ENCODE assay signal across 7 mouse cellular contexts in genomic region chr4:126301584-126302309, GRCm38 (mm10). TPM values are rescaled to one million over a fixed set of nuclear protein-coding genes. Genes with fewer than 3 reads are reported as not detected.
DNase-seq lines count a peak whose midpoint lies in the region; ATAC-seq and TF ChIP-seq lines count a peak whose summit lies in the region.

No protein-coding gene starts in this region.

- peaks cover 44% of the 10 kb centered on the region for H3K4me1 ChIP-seq in E14TG2a.4 (replicated peaks; ENCODE audit: low read depth, low read length)
- H3K4me1 ChIP-seq in forebrain, embryonic 11.5 days (replicated peaks; ENCODE audit: control insufficient read depth, insufficient read depth, low read length), result peaks cover 14% of the 10 kb centered on the region; the same call in 1 of the 2 replicates
- H3K4me1 ChIP-seq in liver, embryonic 15.5 days (replicated peaks), result peaks cover 17% of the 10 kb centered on the region

- TF ChIP-seq CTCF in E14TG2a.4 (conservative IDR thresholded peaks at IDR 0.05; ENCODE audit: low read length), result no peak

- H3K9me3 ChIP-seq in E14TG2a.4 (ENCODE audit: low read length), result no peaks in the 10 kb centered on the region
- no peaks in the 10 kb centered on the region for H3K9me3 ChIP-seq in forebrain, embryonic 11.5 days (ENCODE audit: control insufficient read depth, low read length)
- no peaks in the 10 kb centered on the region for H3K9me3 ChIP-seq in liver, embryonic 15.5 days (replicated peaks)

- peaks cover 72% of the 10 kb centered on the region for H3K27me3 ChIP-seq in E14TG2a.4 (ENCODE audit: insufficient read depth, low read length)
- peaks cover 51% of the 10 kb centered on the region for H3K27me3 ChIP-seq in forebrain, embryonic 11.5 days (ENCODE audit: control insufficient read depth, insufficient read depth, low read length)
- peaks cover 77% of the 10 kb centered on the region for H3K27me3 ChIP-seq in liver, embryonic 15.5 days

- no peaks in the 10 kb centered on the region for H3K36me3 ChIP-seq in E14TG2a.4 (ENCODE audit: insufficient read depth, low read length)
- no peaks in the 10 kb centered on the region for H3K36me3 ChIP-seq in forebrain, embryonic 11.5 days (ENCODE audit: control insufficient read depth, insufficient read depth, low read length)
- no peaks in the 10 kb centered on the region for H3K36me3 ChIP-seq in liver, embryonic 15.5 days (replicated peaks)

- H3K4me2 ChIP-seq in forebrain, embryonic 11.5 days (ENCODE audit: low read depth, low read length, severe bottlenecking), result peak overlapping the region; percentile 46
- peak overlapping the region; percentile 50 for H3K4me2 ChIP-seq in liver, embryonic 15.5 days

- WGBS in forebrain, embryonic 11.5 days, result 2% methylated on average over 27 of the region's 27 CpGs
- WGBS in liver, embryonic 15.5 days (ENCODE audit: insufficient replicate concordance), result 9% methylated on average over 27 of the region's 27 CpGs

- peak overlapping the region; percentile 78 for H3K4me3 ChIP-seq in E14TG2a.4 (replicated peaks; ENCODE audit: low read length)
- peak overlapping the region; percentile 14 for H3K4me3 ChIP-seq in forebrain, embryonic 11.5 days (ENCODE audit: low read depth, low read length)
- peak overlapping the region; percentile 24; the same call in 1 of the 2 replicates for H3K4me3 ChIP-seq in liver, embryonic 15.5 days (replicated peaks)

- ATAC-seq in forebrain, embryonic 11.5 days (replicated peaks; ENCODE audit: low FRiP score), result no peak; the same call in 1 of the 2 replicates
- no peak for ATAC-seq in liver, embryonic 15.5 days (ENCODE audit: insufficient read depth)

- peak; percentile 75 for DNase-seq in NIH3T3 (ENCODE audit: low read depth)
- peak; percentile 52 for DNase-seq in forebrain, embryonic 11.5 days (ENCODE audit: low spot score)
- no peak for DNase-seq in natural killer cell, adult 2 months (ENCODE audit: low spot score in 2 of 2)
- DNase-seq in adrenal gland, adult (ENCODE audit: inconsistent age in 2 of 2, low spot score in 1 of 2), result no peak
- DNase-seq in testis, postnatal 14 days (ENCODE audit: low spot score), result no peak

- no peak overlapping the region for H3K27ac ChIP-seq in forebrain, embryonic 11.5 days (ENCODE audit: low read depth, low read length)
- H3K27ac ChIP-seq in liver, embryonic 15.5 days (replicated peaks), result no peak overlapping the region

- 0 out of 2 replicates have a peak overlapping the region, but pooled peaks have one; percentile 27 for H3K9ac ChIP-seq in forebrain, embryonic 11.5 days (ENCODE audit: low read length)
- no peak overlapping the region for H3K9ac ChIP-seq in liver, embryonic 15.5 days

RNA-seq across cellular contexts. Expression of gene Col8a2, which starts 15.2 kb away (rescaled TPM):
- polyA plus RNA-seq in forebrain, embryonic 11.5 days (2014; fragmentation: Nextera tagmentation; extraction: Ambion mirVana), result 18.0 and 20.4 TPM in 2 replicates
- polyA plus RNA-seq in liver, embryonic 15.5 days (2015; fragmentation: Nextera tagmentation; extraction: Ambion mirVana), result 1.1 TPM in 2 replicates

RNA-seq across cellular contexts. Expression of gene Adprhl2, which starts 19.8 kb away (rescaled TPM):
- polyA plus RNA-seq in forebrain, embryonic 11.5 days (2014; fragmentation: Nextera tagmentation; extraction: Ambion mirVana), result 66.5 and 70.7 TPM in 2 replicates
- 26.0 and 29.4 TPM in 2 replicates for polyA plus RNA-seq in liver, embryonic 15.5 days (2015; fragmentation: Nextera tagmentation; extraction: Ambion mirVana)

RNA-seq across cellular contexts. Expression of gene Tekt2, which starts 23.7 kb away (rescaled TPM):
- 4.9 and 6.1 TPM in 2 replicates for polyA plus RNA-seq in forebrain, embryonic 11.5 days (2014; fragmentation: Nextera tagmentation; extraction: Ambion mirVana)
- 0.17 and 0.50 TPM in 2 replicates for polyA plus RNA-seq in liver, embryonic 15.5 days (2015; fragmentation: Nextera tagmentation; extraction: Ambion mirVana)

RNA-seq across cellular contexts. Expression of gene Trappc3, which starts 39.6 kb away (rescaled TPM):
- polyA plus RNA-seq in forebrain, embryonic 11.5 days (2014; fragmentation: Nextera tagmentation; extraction: Ambion mirVana), result 23.3 and 25.7 TPM in 2 replicates
- 32.1 and 32.6 TPM in 2 replicates for polyA plus RNA-seq in liver, embryonic 15.5 days (2015; fragmentation: Nextera tagmentation; extraction: Ambion mirVana)

RNA-seq across cellular contexts. Expression of gene Map7d1, which starts 45.6 kb away (rescaled TPM):
- 80.6 and 83.5 TPM in 2 replicates for polyA plus RNA-seq in forebrain, embryonic 11.5 days (2014; fragmentation: Nextera tagmentation; extraction: Ambion mirVana)
- polyA plus RNA-seq in liver, embryonic 15.5 days (2015; fragmentation: Nextera tagmentation; extraction: Ambion mirVana), result 6.7 and 7.7 TPM in 2 replicates

Comparison
In these comparisons a context has a peak if more than half of its experiments do, and no peak if none do; other contexts are left out.
1. H3K4me3 ChIP-seq: peak in every context shown above with its lines; median percentile 78 in E14TG2a.4; 24 in liver, embryonic 15.5 days; 14 in forebrain, embryonic 11.5 days.
2. DNase-seq: peak in NIH3T3 (single experiment) and forebrain, embryonic 11.5 days (single experiment); none in natural killer cell, adult 2 months (0 of 2), adrenal gland, adult (0 of 2) and testis, postnatal 14 days (single experiment).